Mouse (Mus musculus): ENCODE results near the gene Hoxa11. TPM values are rescaled to one million over a fixed set of nuclear protein-coding genes. Genes with fewer than 3 reads are reported as not detected.

Gene Hoxa11
- total RNA-seq, 1 experiment = 0.31 TPM

DNA sequence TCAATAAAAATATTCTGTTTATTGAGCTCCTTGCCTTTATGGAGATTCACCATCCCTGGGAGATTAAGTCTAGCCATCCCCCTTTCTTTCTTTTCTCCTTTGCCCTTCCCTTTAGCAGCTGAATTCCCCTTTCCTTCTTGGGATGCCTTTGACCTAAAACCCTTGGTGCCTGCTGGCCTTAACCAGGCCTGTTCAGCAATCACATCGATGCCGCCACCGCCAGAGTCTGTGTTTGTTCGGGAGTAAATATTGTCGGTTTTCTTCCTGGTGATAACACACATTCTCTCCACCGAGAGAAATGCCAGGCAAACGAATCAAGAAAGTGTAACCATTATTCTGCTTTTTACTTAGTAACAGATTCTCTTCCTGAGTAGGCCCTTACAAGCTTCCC lies 7.5 kb downstream of the Hoxa11 start:
- H3K4me1 ChIP-seq (ENCODE audit: control insufficient read depth in 2 of 2, insufficient read depth in 2 of 2, low read length in 2 of 2, poor library complexity in 1 of 2) = peaks cover 0 to 4% of the 10 kb centered on the region in 2 experiments; a peak in 1 of 4 replicates
- no peak for TF ChIP-seq MAFK (IDR thresholded peaks at IDR 0.05; ENCODE audit: insufficient read depth, low read depth, low read length)
- no peak for TF ChIP-seq CHD2 (IDR thresholded peaks at IDR 0.05; ENCODE audit: low read depth, low read length)
- TF ChIP-seq HCFC1 (IDR thresholded peaks at IDR 0.05; ENCODE audit: borderline replicate concordance, insufficient read depth, low read length) = no peak
- TF ChIP-seq ZNF384 (IDR thresholded peaks at IDR 0.05; ENCODE audit: low read depth, low read length) = no peak
- no peak for TF ChIP-seq ZC3H11A (IDR thresholded peaks at IDR 0.05; ENCODE audit: borderline replicate concordance, low read depth, low read length)

DNA sequence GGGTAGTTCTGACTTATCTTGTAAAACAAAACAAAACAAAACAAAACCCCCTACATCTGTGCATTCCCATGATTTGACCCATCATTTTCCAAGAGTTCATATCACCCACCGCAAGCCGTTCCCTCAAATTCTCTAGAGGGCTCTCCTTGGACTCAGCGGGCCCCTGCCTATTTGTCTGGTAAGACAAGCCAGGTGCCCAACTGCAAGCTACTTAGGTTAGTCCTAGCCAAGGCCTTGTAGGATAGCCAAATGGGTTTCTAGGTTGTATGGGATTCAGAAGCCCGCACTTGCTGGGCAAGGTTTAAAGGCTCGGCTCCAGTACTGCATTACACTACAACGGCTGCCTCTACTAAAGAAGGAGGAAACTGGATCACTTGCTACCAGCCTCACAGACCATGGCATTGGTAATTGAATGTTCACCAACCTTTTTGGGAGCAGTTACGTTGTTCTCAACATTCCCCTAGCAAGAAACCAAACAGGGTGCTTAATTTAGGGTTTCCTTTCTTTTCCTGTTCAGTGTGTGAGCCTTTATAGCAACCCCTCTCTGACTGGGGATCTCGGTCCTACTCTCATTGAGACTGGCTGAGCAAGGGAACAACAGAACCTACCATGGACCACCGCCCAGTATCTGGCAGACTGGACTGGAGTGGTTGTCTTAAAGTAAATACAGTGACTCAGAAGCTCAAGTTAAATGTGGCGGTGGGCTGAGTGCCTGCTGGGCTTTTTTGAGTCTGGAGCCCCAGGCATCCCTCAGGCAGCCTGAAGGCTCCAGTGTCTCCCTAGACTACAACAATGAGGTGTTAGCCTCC lies 8.1 kb downstream of the Hoxa11 start:
- TF ChIP-seq ZNF384 (IDR thresholded peaks at IDR 0.05; ENCODE audit: low read depth, low read length) = no peak
- no peak for TF ChIP-seq ZC3H11A (IDR thresholded peaks at IDR 0.05; ENCODE audit: borderline replicate concordance, low read depth, low read length)
- no peak for TF ChIP-seq MAFK (IDR thresholded peaks at IDR 0.05; ENCODE audit: insufficient read depth, low read depth, low read length)
- no peak for TF ChIP-seq HCFC1 (IDR thresholded peaks at IDR 0.05; ENCODE audit: borderline replicate concordance, insufficient read depth, low read length)
- TF ChIP-seq CHD2 (IDR thresholded peaks at IDR 0.05; ENCODE audit: low read depth, low read length) = no peak
- H3K27ac ChIP-seq (ENCODE audit: insufficient read depth, low read depth, low read length, poor library complexity, severe bottlenecking) = no peak overlapping the region
- no peaks in the 10 kb centered on the region for H3K9me3 ChIP-seq (ENCODE audit: control insufficient read depth, insufficient read depth, low read depth, low read length)
- no peak for DNase-seq (ENCODE audit: low read depth, low spot score)
- no peak overlapping the region for H3K4me3 ChIP-seq (ENCODE audit: insufficient read depth in 1 of 2, low read depth in 1 of 2, low read length in 2 of 2, poor library complexity in 1 of 2, severe bottlenecking in 1 of 2)
- no peaks in the 10 kb centered on the region for H3K36me3 ChIP-seq (ENCODE audit: control insufficient read depth, insufficient read depth, low read length, poor library complexity, severe bottlenecking)
- H3K9ac ChIP-seq (ENCODE audit: insufficient read depth, low read depth, low read length, poor library complexity, severe bottlenecking) = no peak overlapping the region
- in situ Hi-C loops (cut with MboI; ENCODE audit: low sequenced_read_pairs in 2 of 2, unreplicated experiment in 2 of 2) = no loop called here
- H3K4me1 ChIP-seq (ENCODE audit: control insufficient read depth in 2 of 2, insufficient read depth in 2 of 2, low read length in 2 of 2, poor library complexity in 1 of 2) = peaks cover 0 to 4% of the 10 kb centered on the region in 2 experiments; a peak in 1 of 4 replicates

More for the DNA sequence above, 7.5 kb downstream of the Hoxa11 start:
- in situ Hi-C loops (cut with MboI; ENCODE audit: low sequenced_read_pairs in 2 of 2, unreplicated experiment in 2 of 2) = no loop called here
- Histone ChIP-seq H3K27ac (ENCODE audit: insufficient read depth, low read depth, low read length, poor library complexity, severe bottlenecking) (no peak overlapping the region), H3K4me3 (ENCODE audit: insufficient read depth in 1 of 2, low read depth in 1 of 2, low read length in 2 of 2, poor library complexity in 1 of 2, severe bottlenecking in 1 of 2) (no peak overlapping the region), H3K9ac (ENCODE audit: insufficient read depth, low read depth, low read length, poor library complexity, severe bottlenecking) (no peak overlapping the region), H3K9me3 (ENCODE audit: control insufficient read depth, insufficient read depth, low read depth, low read length) (no peaks in the 10 kb centered on the region), H3K36me3 (ENCODE audit: control insufficient read depth, insufficient read depth, low read length, poor library complexity, severe bottlenecking) (no peaks in the 10 kb centered on the region)
- DNase-seq (ENCODE audit: low read depth, low spot score) = no peak

- no peak for TF ChIP-seq CHD2 (IDR thresholded peaks at IDR 0.05; ENCODE audit: low read depth, low read length)
- Histone ChIP-seq H3K9me3 (ENCODE audit: control insufficient read depth, insufficient read depth, low read depth, low read length) (no peaks in the 10 kb centered on the region), H3K9ac (ENCODE audit: insufficient read depth, low read depth, low read length, poor library complexity, severe bottlenecking) (no peak overlapping the region), H3K36me3 (ENCODE audit: control insufficient read depth, insufficient read depth, low read length, poor library complexity, severe bottlenecking) (no peaks in the 10 kb centered on the region), H3K4me1 (ENCODE audit: control insufficient read depth in 2 of 2, insufficient read depth in 2 of 2, low read length in 2 of 2, poor library complexity in 1 of 2) (peaks cover 0 to 4% of the 10 kb centered on the region in 2 experiments; a peak in 1 of 4 replicates), H3K4me3 (ENCODE audit: insufficient read depth in 1 of 2, low read depth in 1 of 2, low read length in 2 of 2, poor library complexity in 1 of 2, severe bottlenecking in 1 of 2) (no peak overlapping the region), H3K27ac (ENCODE audit: insufficient read depth, low read depth, low read length, poor library complexity, severe bottlenecking) (no peak overlapping the region)
- no peak for DNase-seq (ENCODE audit: low read depth, low spot score)
- in situ Hi-C loops (cut with MboI; ENCODE audit: low sequenced_read_pairs in 2 of 2, unreplicated experiment in 2 of 2) = no loop called here
Measured at GRCm38 (mm10) chr6:52236806-52237205, 8.8 kb downstream of the Hoxa11 start.

DNA sequence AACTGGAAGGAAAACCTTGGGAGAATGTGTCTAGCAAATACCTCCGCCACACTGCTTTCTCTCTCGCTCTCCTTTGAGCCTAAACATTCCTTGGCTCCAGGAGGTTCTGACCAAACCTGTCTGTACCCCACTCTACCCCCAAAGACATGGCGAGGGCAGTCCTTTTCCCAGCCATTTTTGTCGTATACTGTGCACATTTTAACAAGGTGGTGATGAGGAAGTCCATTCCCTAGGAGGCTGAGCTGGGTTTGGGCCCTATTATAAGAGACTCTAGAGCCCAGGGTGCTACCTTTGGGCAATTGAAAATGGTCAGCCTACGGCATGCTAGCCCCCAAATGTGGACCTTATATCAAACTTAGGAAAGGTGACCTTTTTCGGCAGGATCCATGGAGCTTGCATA lies 9.7 kb downstream of the Hoxa11 start:
- in situ Hi-C loops (cut with MboI; ENCODE audit: low sequenced_read_pairs in 2 of 2, unreplicated experiment in 2 of 2) = no loop called here
- Histone ChIP-seq H3K9me3 (ENCODE audit: control insufficient read depth, insufficient read depth, low read depth, low read length) (no peaks in the 10 kb centered on the region), H3K27ac (ENCODE audit: insufficient read depth, low read depth, low read length, poor library complexity, severe bottlenecking) (no peak overlapping the region), H3K4me3 (ENCODE audit: insufficient read depth in 1 of 2, low read depth in 1 of 2, low read length in 2 of 2, poor library complexity in 1 of 2, severe bottlenecking in 1 of 2) (no peak overlapping the region), H3K9ac (ENCODE audit: insufficient read depth, low read depth, low read length, poor library complexity, severe bottlenecking) (no peak overlapping the region), H3K4me1 (ENCODE audit: control insufficient read depth in 2 of 2, insufficient read depth in 2 of 2, low read length in 2 of 2, poor library complexity in 1 of 2) (peaks cover 0 to 4% of the 10 kb centered on the region in 2 experiments; a peak in 1 of 4 replicates), H3K36me3 (ENCODE audit: control insufficient read depth, insufficient read depth, low read length, poor library complexity, severe bottlenecking) (no peaks in the 10 kb centered on the region)
- no peak for TF ChIP-seq CHD2 (IDR thresholded peaks at IDR 0.05; ENCODE audit: low read depth, low read length)
- TF ChIP-seq ZC3H11A (IDR thresholded peaks at IDR 0.05; ENCODE audit: borderline replicate concordance, low read depth, low read length) = no peak
- TF ChIP-seq ZNF384 (IDR thresholded peaks at IDR 0.05; ENCODE audit: low read depth, low read length) = no peak
- TF ChIP-seq MAFK (IDR thresholded peaks at IDR 0.05; ENCODE audit: insufficient read depth, low read depth, low read length) = no peak
- TF ChIP-seq HCFC1 (IDR thresholded peaks at IDR 0.05; ENCODE audit: borderline replicate concordance, insufficient read depth, low read length) = no peak
- DNase-seq (ENCODE audit: low read depth, low spot score) = no peak
